Mouse (Mus musculus) spleen, adult 2 months (tissue): ENCODE results near the gene Card14. TPM values are rescaled to one million over a fixed set of nuclear protein-coding genes. Genes with fewer than 3 reads are reported as not detected.

ENCODE experiments used
- DNase-seq, 2 experiments: peaks; one replicate each; pipeline versions ENCODE4 v3.0.0 to v3.0.0-alpha.2; 2012 to 2021; ENCODE audit warnings: low spot score in 2 of 2, low read depth in 1 of 2
- H3K27ac ChIP-seq: fragments of 200-500 bp; 2 replicates; pipeline ENCODE4 v1.5.1; 2012; ENCODE audit warnings: low read length, inconsistent platforms; ENCODE audit not compliant: insufficient read depth
- H3K27me3 ChIP-seq: fragments of 200-500 bp; 2 replicates; pipeline ENCODE4 v1.6.1; 2012; ENCODE audit warnings: mild to moderate bottlenecking, moderate library complexity, low read length, inconsistent platforms; ENCODE audit not compliant: control insufficient read depth, insufficient read depth
- H3K36me3 ChIP-seq: fragments of 200-500 bp; 2 replicates; pipeline ENCODE4 v1.6.1; 2012; ENCODE audit warnings: mild to moderate bottlenecking, low read length, inconsistent platforms; ENCODE audit not compliant: control insufficient read depth, insufficient read depth
- H3K4me1 ChIP-seq: fragments of 200-500 bp; 2 replicates; pipeline ENCODE4 v1.6.1; 2011; ENCODE audit warnings: inconsistent platforms; ENCODE audit not compliant: control insufficient read depth, insufficient read depth, insufficient read length
- H3K4me3 ChIP-seq: fragments of 200-500 bp; 2 replicates; pipeline ENCODE4 v1.5.1; 2011; ENCODE audit warnings: mild to moderate bottlenecking, inconsistent platforms; ENCODE audit not compliant: insufficient read depth, insufficient read length; ENCODE audit errors: extremely low read depth
- CTCF ChIP-seq: fragments of 200-500 bp; IDR thresholded peaks from 2 replicates; pipeline ENCODE4 v1.5.1; 2011; ENCODE audit warnings: mild to moderate bottlenecking, inconsistent platforms; ENCODE audit not compliant: insufficient read depth, insufficient read length, insufficient replicate concordance; ENCODE audit errors: extremely low read depth
- POLR2A ChIP-seq: fragments of 200-500 bp; IDR thresholded peaks from 2 replicates; pipeline ENCODE4 v1.6.1; 2011; ENCODE audit warnings: low read depth, low read length, inconsistent platforms
- WGBS: fragments of 180-500 bp; shearing (Covaris S2); methylation state at CpG from one replicate; pipeline ENCODE4 v1.1.7; 2018; 5-methylcytosine and 5-hydroxymethylcytosine counted together
- polyA plus RNA-seq: library from polyadenylated mRNA; depleted of rRNA; stranded (reverse); fragments of >200 nt; gene quantifications from 2 replicates; pipeline ENCODE4 v1.2.3, GENCODE M21; 2012

Card14 gene
- polyA plus RNA-seq, 1 experiment, result 0.02 TPM

GRCm38 (mm10) chr11:119316720-119317119, 9.2 kb downstream of the Card14 start:
- no peaks in the 10 kb centered on the region for H3K36me3 ChIP-seq
- no peak overlapping the region for H3K27ac ChIP-seq
- H3K4me3 ChIP-seq, result no peak overlapping the region
- H3K4me1 ChIP-seq, result no peaks in the 10 kb centered on the region
- no peak for TF ChIP-seq CTCF
- no peak for TF ChIP-seq POLR2A
- 89% methylated on average over 4 of the region's 4 CpGs for WGBS
- H3K27me3 ChIP-seq, result peaks cover 2% of the 10 kb centered on the region; the same call in 1 of the 2 replicates
- DNase-seq, result no peak

GRCm38 (mm10) chr11:119322521-119322920, 15.0 kb downstream of the Card14 start:
- Histone ChIP-seq H3K36me3 (no peaks in the 10 kb centered on the region), H3K4me1 (no peaks in the 10 kb centered on the region), H3K27ac (no peak overlapping the region), H3K27me3 (no peaks in the 10 kb centered on the region), H3K4me3 (no peak overlapping the region)
- TF ChIP-seq CTCF (no peak), POLR2A (no peak)
- no peak for DNase-seq
- 52% methylated on average over 13 of the region's 13 CpGs for WGBS

- no peaks in the 10 kb centered on the region for H3K4me1 ChIP-seq
- no peak overlapping the region for H3K27ac ChIP-seq
- DNase-seq, result no peak
- no peak for TF ChIP-seq POLR2A
- TF ChIP-seq CTCF, result no peak
- H3K36me3 ChIP-seq, result no peaks in the 10 kb centered on the region
- 92% methylated on average over 1 of the region's 1 CpGs for WGBS
- no peak overlapping the region for H3K4me3 ChIP-seq
- no peaks in the 10 kb centered on the region for H3K27me3 ChIP-seq
Measured at GRCm38 (mm10) chr11:119325068-119325467, 17.5 kb downstream of the Card14 start.

GRCm38 (mm10) chr11:119330592-119330991, 23.0 kb downstream of the Card14 start:
- H3K4me3 ChIP-seq, result no peak overlapping the region
- no peaks in the 10 kb centered on the region for H3K27me3 ChIP-seq
- no peak for DNase-seq
- no peak overlapping the region for H3K27ac ChIP-seq
- no peaks in the 10 kb centered on the region for H3K4me1 ChIP-seq
- TF ChIP-seq POLR2A, result no peak
- no peak for TF ChIP-seq CTCF
- 80% methylated on average over 4 of the region's 4 CpGs for WGBS
- H3K36me3 ChIP-seq, result no peaks in the 10 kb centered on the region

DNA sequence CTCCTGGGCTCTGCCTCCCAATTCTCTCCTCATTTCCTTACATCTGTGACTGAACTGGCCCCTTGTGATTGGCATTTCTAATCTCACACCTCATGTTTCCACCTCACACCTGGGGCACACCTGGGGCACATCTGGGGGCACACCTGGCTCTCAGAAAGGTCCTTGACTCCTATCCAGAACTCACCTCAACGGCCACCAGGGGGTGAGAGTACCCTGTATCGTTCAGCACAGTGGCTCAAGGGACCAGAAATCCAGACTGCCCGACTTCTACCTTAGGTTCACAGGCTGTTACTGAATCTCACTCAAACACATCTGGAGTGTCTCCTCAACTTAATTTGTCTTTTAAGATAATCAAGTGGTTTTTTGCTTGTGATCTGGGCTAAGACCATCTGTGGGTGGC, 24.4 kb downstream of the Card14 start:
- WGBS, result 15% methylated on average over 3 of the region's 3 CpGs
- no peaks in the 10 kb centered on the region for H3K36me3 ChIP-seq
- no peaks in the 10 kb centered on the region for H3K27me3 ChIP-seq
- H3K27ac ChIP-seq, result no peak overlapping the region
- H3K4me1 ChIP-seq, result no peaks in the 10 kb centered on the region
- no peak overlapping the region for H3K4me3 ChIP-seq
- DNase-seq, result no peak
- TF ChIP-seq CTCF (peak; percentile 8; the same call in 1 of the 2 replicates), POLR2A (no peak)

- no peak overlapping the region for H3K4me3 ChIP-seq
- no peaks in the 10 kb centered on the region for H3K36me3 ChIP-seq
- no peaks in the 10 kb centered on the region for H3K27me3 ChIP-seq
- no peak for DNase-seq
- no peaks in the 10 kb centered on the region for H3K4me1 ChIP-seq
- 86% methylated on average over 10 of the region's 10 CpGs for WGBS
- no peak overlapping the region for H3K27ac ChIP-seq
- no peak for TF ChIP-seq POLR2A
- no peak for TF ChIP-seq CTCF
Measured at GRCm38 (mm10) chr11:119338271-119339059, 30.9 kb downstream of the Card14 start.

GRCm38 (mm10) chr11:119339179-119339578, 31.6 kb downstream of the Card14 start:
- no peak overlapping the region for H3K27ac ChIP-seq
- no peaks in the 10 kb centered on the region for H3K27me3 ChIP-seq
- 65% methylated on average over 5 of the region's 5 CpGs for WGBS
- no peaks in the 10 kb centered on the region for H3K4me1 ChIP-seq
- TF ChIP-seq POLR2A (no peak), CTCF (no peak)
- no peak for DNase-seq
- H3K4me3 ChIP-seq, result no peak overlapping the region
- H3K36me3 ChIP-seq, result no peaks in the 10 kb centered on the region
